Mouse (Mus musculus) embryo, embryonic 10.5 days (tissue): ENCODE results near the gene Rpl18a.
"Not testable (repeated sequence)": the region's sequence is repeated elsewhere in the genome, so short reads cannot be mapped to it uniquely, and the experiment has no call there.

Experiments used
- DNase-seq: peaks from one replicate; pipeline ENCODE4 v3.0.0-alpha.2; 2015; ENCODE audit warnings: low spot score

The Rpl18a gene

GRCm38 (mm10) chr8:70903112-70903511 is 5.9 kb upstream of the Rpl18a start:
- DNase-seq = no peak

GRCm38 (mm10) chr8:70902211-70902610 is 5.0 kb upstream of the Rpl18a start:
- no peak for DNase-seq

GRCm38 (mm10) chr8:70900872-70901387 is 3.7 kb upstream of the Rpl18a start:
- DNase-seq = no peak

GRCm38 (mm10) chr8:70899226-70899625 is 2.0 kb upstream of the Rpl18a start:
- no peak for DNase-seq

- DNase-seq = no peak
Observed at GRCm38 (mm10) chr8:70898661-70899198, 1.5 kb upstream of the Rpl18a start.

- peak; percentile 93 for DNase-seq
Observed at GRCm38 (mm10) chr8:70897681-70898413, 635 bp upstream of the Rpl18a start.

GRCm38 (mm10) chr8:70896316-70897020 is 744 bp downstream of the Rpl18a start:
- DNase-seq = no peak

- not testable (repeated sequence) for DNase-seq
Observed at GRCm38 (mm10) chr8:70895571-70896259, 1.5 kb downstream of the Rpl18a start.

GRCm38 (mm10) chr8:70894771-70895545 is 2.3 kb downstream of the Rpl18a start:
- DNase-seq = no peak

- no peak for DNase-seq
Observed at GRCm38 (mm10) chr8:70894385-70894720, 2.9 kb downstream of the Rpl18a start.

GRCm38 (mm10) chr8:70893656-70894384 is 3.4 kb downstream of the Rpl18a start:
- peak; percentile 93 for DNase-seq

- DNase-seq = peak; percentile 40
Observed at GRCm38 (mm10) chr8:70892896-70893655, 4.1 kb downstream of the Rpl18a start.

GRCm38 (mm10) chr8:70892022-70892895 is 5.0 kb downstream of the Rpl18a start, which contains the start of gene Slc5a5:
Gene Slc5a5, minus strand, starts transcription at chr8:70892757.
- DNase-seq = peak; percentile 58

- peak; percentile 40 for DNase-seq
Observed at GRCm38 (mm10) chr8:70891356-70891755, 5.9 kb downstream of the Rpl18a start.

GRCm38 (mm10) chr8:70890656-70891055 is 6.6 kb downstream of the Rpl18a start:
- DNase-seq = no peak

- DNase-seq = peak; percentile 57
Observed at GRCm38 (mm10) chr8:70887669-70888068, 9.5 kb downstream of the Rpl18a start.

GRCm38 (mm10) chr8:70885612-70886011 is 11.6 kb downstream of the Rpl18a start:
- peak; percentile 60 for DNase-seq

GRCm38 (mm10) chr8:70884683-70885082 is 12.5 kb downstream of the Rpl18a start:
- DNase-seq = no peak

GRCm38 (mm10) chr8:70884186-70884585 is 13.0 kb downstream of the Rpl18a start:
- DNase-seq = no peak
